Mouse (Mus musculus) limb, embryonic 12.5 days (tissue): Measurements from ENCODE around the gene Anks1b. TPM values are rescaled to one million over a fixed set of nuclear protein-coding genes. Genes with fewer than 3 reads are reported as not detected.
"Not testable (repeated sequence)": the region's sequence is repeated elsewhere in the genome, so short reads cannot be mapped to it uniquely, and the experiment has no call there.

Experiments
- ATAC-seq: fragments of 200-750 bp; cut with Nextera tagmentation; 2 replicates; pipeline ENCODE4 v1.8.0; 2017; ENCODE audit warnings: low read depth, moderate TSS enrichment; ENCODE audit not compliant: insufficient number of reproducible peaks, insufficient read depth, low FRiP score, low TSS enrichment
- H3K27ac ChIP-seq: fragments of 300-500 bp; sonication (generic); 2 replicates; pipeline ENCODE4 v1.5.1; 2016; ENCODE audit warnings: mild to moderate bottlenecking, moderate library complexity
- H3K27me3 ChIP-seq: fragments of 300-500 bp; sonication (generic); 2 replicates; pipeline ENCODE4 v1.6.1; 2016; ENCODE audit warnings: mild to moderate bottlenecking, moderate library complexity
- H3K36me3 ChIP-seq: fragments of 300-500 bp; sonication (generic); 2 replicates; pipeline ENCODE4 v1.6.1; 2016; ENCODE audit warnings: mild to moderate bottlenecking, moderate library complexity
- H3K4me1 ChIP-seq: fragments of 300-500 bp; sonication (generic); replicated peaks from 2 replicates; pipeline ENCODE4 v1.6.1; 2016
- H3K4me2 ChIP-seq: fragments of 300-500 bp; sonication (generic); 2 replicates; pipeline ENCODE4 v1.6.1; 2016; ENCODE audit warnings: mild to moderate bottlenecking, moderate library complexity
- H3K4me3 ChIP-seq: fragments of 300-500 bp; sonication (generic); replicated peaks from 2 replicates; pipeline ENCODE4 v1.5.1; 2016; ENCODE audit warnings: mild to moderate bottlenecking
- H3K9ac ChIP-seq: fragments of 300-500 bp; sonication (generic); replicated peaks from 2 replicates; pipeline ENCODE4 v1.6.1; 2016; ENCODE audit warnings: mild to moderate bottlenecking, moderate library complexity
- H3K9me3 ChIP-seq: fragments of 300-500 bp; sonication (generic); 2 replicates; pipeline ENCODE4 v1.6.1; 2016; ENCODE audit warnings: mild to moderate bottlenecking, moderate library complexity
- WGBS: fragments of 180-500 bp; shearing (Covaris S2); methylation state at CpG from one replicate; pipeline ENCODE4 v1.1.7; 2016; 5-methylcytosine and 5-hydroxymethylcytosine counted together
- polyA plus RNA-seq: library from polyadenylated mRNA; unstranded; fragments of >200 nt; fragmentation: Nextera tagmentation; extraction: Ambion mirVana; gene quantifications from 2 replicates; pipeline ENCODE4 v1.2.1, GENCODE M21; 2016

Gene Anks1b
- polyA plus RNA-seq, 1 experiment from 2014 or later = 1.8 TPM

DNA sequence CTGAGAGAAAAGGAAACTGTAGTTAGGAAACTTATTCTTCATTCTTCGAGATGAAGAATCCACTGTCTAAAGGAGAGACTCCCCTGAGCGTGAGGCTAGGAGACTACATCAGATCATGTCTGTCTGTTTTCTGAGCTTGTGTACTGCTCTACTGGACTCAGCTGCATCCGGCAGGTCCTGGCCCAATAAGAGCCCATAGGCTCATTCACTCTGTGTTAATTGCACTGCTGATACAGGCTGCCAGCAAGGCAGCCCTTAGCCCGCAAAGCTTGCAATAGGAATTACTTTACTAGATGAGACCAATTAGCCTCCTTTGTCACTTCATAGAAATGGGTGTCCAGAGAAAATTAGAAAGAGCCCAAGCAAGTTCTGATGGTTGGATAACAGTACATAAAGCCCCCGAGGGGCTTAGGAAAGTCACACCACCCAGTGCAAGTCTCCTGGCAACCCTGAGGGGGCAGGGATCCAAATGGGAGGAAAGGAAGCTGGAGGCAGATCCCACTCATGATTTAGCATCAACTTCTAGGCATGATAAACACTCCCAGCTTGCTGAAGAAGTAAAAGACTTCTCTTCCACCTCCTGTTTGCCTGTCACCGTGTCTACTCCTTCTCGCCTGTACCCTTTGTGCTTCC is 744.5 kb downstream of the Anks1b start:
- Histone ChIP-seq H3K36me3 (no peaks in the 10 kb centered on the region), H3K27me3 (no peaks in the 10 kb centered on the region), H3K27ac (no peak overlapping the region), H3K4me2 (no peak overlapping the region), H3K9me3 (no peaks in the 10 kb centered on the region), H3K4me1 (no peaks in the 10 kb centered on the region), H3K4me3 (no peak overlapping the region), H3K9ac (no peak overlapping the region)
- WGBS = 76% methylated on average over 7 of the region's 7 CpGs
- ATAC-seq = no peak

DNA sequence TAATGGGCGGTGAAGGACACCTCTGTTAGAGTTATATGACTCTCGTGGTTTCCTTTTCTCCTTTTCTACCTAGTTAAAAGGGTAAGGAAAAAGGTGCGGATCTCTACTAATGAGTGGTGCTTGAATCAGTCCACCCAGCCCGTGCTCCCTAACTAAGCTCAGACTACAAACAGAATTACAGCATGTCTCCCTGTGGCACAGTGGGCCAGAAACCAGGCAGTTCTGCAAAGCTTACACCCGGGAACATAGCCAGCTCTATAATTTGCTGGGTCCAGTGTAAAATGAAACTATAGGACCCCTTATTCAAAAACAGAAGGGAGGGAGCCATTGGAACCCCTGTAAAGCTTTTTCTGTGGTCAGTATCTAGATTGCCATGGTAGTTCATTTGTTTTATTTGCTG is 754.2 kb downstream of the Anks1b start:
- Histone ChIP-seq H3K36me3 (no peaks in the 10 kb centered on the region), H3K4me1 (no peaks in the 10 kb centered on the region), H3K27ac (no peak overlapping the region), H3K9me3 (no peaks in the 10 kb centered on the region), H3K9ac (no peak overlapping the region), H3K27me3 (no peaks in the 10 kb centered on the region), H3K4me3 (no peak overlapping the region), H3K4me2 (no peak overlapping the region)
- 79% methylated on average over 5 of the region's 5 CpGs for WGBS
- ATAC-seq = no peak

DNA sequence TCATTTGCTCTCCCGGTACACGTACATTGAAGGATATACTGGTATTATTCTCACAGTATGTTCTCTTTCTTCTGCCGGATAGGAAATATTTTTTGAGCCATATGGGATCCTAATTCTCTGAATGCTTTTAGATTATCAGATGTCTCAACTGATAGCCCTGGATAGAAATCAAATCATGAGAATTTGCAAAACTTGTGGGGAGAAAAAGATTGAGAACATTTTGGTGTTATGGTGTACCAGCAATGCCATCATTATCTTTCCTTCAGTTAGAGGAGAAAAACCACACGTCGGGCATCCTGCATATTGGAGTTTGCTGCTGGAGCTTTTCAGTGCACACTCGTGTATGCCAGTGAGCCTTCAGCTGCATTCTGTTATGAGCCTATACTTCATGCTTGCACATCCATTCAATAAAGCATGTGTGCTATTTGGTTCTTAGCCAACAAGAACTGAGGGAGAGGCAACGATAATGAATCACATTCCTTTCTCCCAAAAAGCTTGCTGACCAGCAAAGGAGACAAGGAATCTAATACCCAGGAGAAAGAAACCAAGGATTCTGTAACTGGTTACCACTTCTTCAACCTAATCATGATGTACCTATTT is 756.9 kb downstream of the Anks1b start:
- H3K9ac ChIP-seq = no peak overlapping the region
- 81% methylated on average over 7 of the region's 7 CpGs for WGBS
- no peaks in the 10 kb centered on the region for H3K4me1 ChIP-seq
- no peaks in the 10 kb centered on the region for H3K27me3 ChIP-seq
- no peak overlapping the region for H3K27ac ChIP-seq
- no peak overlapping the region for H3K4me2 ChIP-seq
- H3K36me3 ChIP-seq = no peaks in the 10 kb centered on the region
- H3K4me3 ChIP-seq = no peak overlapping the region
- no peak for ATAC-seq
- 0 out of 2 replicates have a peak, but pooled peaks cover 8% of the 10 kb centered on the region for H3K9me3 ChIP-seq

DNA sequence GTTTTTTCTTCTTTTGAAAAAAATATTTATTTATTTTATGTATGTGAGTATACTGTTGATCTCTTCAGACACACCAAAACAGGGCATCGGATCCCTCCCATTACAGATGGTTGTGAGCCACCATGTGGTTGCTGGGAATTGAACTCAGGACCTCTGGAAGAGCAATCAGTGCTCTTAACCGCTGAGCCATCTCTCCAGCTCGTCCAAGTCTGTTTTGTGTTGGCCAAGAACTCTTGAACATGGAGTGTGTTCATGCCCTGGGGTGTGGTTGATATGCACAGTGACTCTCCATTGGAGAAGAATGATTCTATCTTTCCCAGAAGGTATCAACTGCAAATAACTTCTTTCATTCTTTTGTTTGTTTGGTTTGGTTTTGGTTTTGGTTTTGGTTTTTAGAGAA is 757.5 kb downstream of the Anks1b start:
- not testable (repeated sequence) for H3K36me3 ChIP-seq, H3K27ac ChIP-seq, H3K4me3 ChIP-seq, ATAC-seq, H3K9ac ChIP-seq, H3K9me3 ChIP-seq, H3K4me1 ChIP-seq, H3K27me3 ChIP-seq, H3K4me2 ChIP-seq
- WGBS = 77% methylated on average over 3 of the region's 3 CpGs

DNA sequence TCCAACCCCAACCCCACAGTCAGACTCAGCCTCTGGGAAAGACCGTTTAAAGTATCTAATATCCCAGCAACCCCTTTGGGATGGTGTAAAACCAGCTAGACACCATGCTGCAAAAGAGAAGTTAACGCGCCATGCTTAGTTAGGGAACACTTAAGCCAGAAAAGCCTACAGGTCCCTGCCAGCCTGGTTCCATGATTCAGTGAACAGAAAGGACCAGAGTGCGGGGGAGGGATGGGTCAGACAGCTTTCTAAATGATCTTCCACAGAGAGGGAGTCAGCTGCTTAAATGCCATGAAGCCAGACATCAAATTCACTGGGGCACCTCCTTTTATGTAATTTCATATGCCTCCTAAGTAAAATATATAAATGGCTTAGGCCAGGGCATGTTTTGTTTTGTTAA is 764.0 kb downstream of the Anks1b start:
- Histone ChIP-seq H3K9ac (no peak overlapping the region), H3K27ac (no peak overlapping the region), H3K27me3 (no peaks in the 10 kb centered on the region), H3K4me2 (no peak overlapping the region), H3K4me1 (no peaks in the 10 kb centered on the region), H3K36me3 (no peaks in the 10 kb centered on the region), H3K4me3 (no peak overlapping the region), H3K9me3 (0 out of 2 replicates have a peak, but pooled peaks cover 8% of the 10 kb centered on the region)
- ATAC-seq = no peak
- WGBS = 73% methylated on average over 4 of the region's 4 CpGs

DNA sequence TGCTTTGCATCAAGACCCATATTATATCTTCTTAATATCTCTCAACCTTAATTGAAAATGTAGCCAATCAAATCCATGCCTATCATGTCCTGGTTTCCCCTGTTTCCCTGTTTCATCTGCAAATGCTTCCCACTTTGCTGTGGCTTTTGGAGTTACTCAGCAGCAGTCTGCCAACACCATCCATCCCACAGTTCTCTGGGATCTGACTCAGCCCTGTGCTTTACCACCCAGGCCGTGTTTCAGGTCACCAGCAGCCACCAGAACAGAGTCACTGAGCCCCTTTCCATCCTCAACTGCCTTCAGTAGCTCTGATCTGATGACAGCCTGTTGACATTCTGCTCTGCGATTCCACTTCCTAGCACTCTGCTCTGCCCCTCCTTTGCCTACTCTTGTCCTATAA is 776.4 kb downstream of the Anks1b start:
- no peak overlapping the region for H3K27ac ChIP-seq
- no peaks in the 10 kb centered on the region for H3K4me1 ChIP-seq
- 70% methylated on average over 2 of the region's 2 CpGs for WGBS
- no peak overlapping the region for H3K9ac ChIP-seq
- no peak overlapping the region for H3K4me2 ChIP-seq
- ATAC-seq = no peak
- no peaks in the 10 kb centered on the region for H3K9me3 ChIP-seq
- no peaks in the 10 kb centered on the region for H3K27me3 ChIP-seq
- H3K36me3 ChIP-seq = no peaks in the 10 kb centered on the region
- H3K4me3 ChIP-seq = no peak overlapping the region

DNA sequence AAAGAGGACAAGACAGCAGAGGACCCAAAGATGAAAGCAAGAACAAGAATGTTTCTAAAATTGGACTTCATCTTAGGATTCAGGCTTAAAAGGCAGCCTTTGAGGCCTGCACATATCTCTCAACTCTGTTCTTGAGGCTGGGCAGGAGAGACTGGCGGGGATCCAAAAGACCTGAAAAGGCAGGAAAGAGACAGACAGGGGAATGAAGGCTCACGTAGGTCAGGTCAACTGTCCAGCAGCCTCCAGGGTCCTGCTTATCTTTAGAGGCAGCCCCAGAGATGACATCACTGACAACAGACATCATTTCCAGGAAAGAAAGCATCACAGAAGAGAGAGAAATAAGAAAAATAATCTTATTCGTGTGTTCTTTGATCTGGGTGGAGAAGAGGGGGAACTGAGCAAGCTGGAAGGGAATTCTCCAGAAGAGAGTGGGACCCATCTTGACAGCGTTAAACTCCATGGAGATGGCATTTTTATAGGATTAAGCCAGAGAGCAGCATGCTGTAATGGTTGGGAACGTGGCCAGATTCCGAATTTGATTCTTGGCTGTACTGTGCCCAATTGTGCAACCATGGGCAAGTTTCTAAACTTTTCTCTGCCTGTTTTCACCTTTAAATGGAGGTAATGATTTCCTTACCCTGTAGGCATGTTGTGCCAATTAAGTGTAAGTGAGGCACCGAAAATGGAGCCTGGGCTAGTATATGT is 784.3 kb downstream of the Anks1b start:
- no peak overlapping the region for H3K4me2 ChIP-seq
- no peaks in the 10 kb centered on the region for H3K36me3 ChIP-seq
- 59% methylated on average over 7 of the region's 7 CpGs for WGBS
- peak; percentile 56; the same call in 1 of the 2 replicates for ATAC-seq
- H3K4me1 ChIP-seq = peaks cover 3% of the 10 kb centered on the region; the same call in 1 of the 2 replicates
- no peak overlapping the region for H3K9ac ChIP-seq
- no peak overlapping the region for H3K4me3 ChIP-seq
- no peak overlapping the region for H3K27ac ChIP-seq
- no peaks in the 10 kb centered on the region for H3K9me3 ChIP-seq
- no peaks in the 10 kb centered on the region for H3K27me3 ChIP-seq

DNA sequence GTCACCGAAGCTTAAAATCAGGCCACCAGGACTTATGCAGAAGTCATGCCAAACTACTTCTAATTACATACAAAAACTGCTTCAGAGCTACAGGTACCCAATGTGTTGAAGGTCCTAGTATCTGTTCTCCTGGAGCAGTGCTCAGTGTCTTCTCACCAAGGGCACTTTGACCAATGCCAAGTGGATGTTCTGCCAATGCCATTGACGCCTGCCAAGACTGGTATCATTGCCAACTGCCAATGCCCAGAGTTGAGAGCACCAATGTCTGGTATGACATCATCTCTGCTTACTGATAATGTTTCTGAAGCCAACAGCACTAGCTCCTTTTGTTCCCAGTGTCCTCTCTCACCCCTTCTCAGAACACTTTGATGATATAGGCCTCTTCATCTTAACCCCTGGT is 793.4 kb downstream of the Anks1b start:
- Histone ChIP-seq H3K4me3 (no peak overlapping the region), H3K9me3 (no peaks in the 10 kb centered on the region), H3K4me2 (no peak overlapping the region), H3K27ac (no peak overlapping the region), H3K9ac (no peak overlapping the region), H3K4me1 (no peaks in the 10 kb centered on the region), H3K27me3 (no peaks in the 10 kb centered on the region), H3K36me3 (no peaks in the 10 kb centered on the region)
- 88% methylated on average over 2 of the region's 2 CpGs for WGBS
- no peak for ATAC-seq

DNA sequence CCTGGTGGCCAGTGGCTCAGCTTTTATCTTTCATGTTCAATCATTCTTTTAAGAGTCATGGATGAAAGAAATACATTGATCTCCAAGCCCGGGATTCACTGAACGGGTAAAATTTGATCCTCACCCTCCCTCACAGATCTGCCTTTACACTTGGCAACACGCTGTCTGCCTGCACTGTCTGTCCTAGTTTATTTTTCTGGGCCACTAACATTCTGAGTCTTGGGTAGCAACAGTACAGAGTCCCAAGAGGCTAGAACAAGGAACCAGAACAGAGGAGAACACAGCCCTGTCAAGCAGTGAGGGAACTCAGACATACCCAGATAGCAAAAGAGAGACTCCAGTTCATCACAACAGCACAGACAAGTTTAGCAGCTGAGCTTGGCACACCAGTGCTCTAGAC is 797.0 kb downstream of the Anks1b start:
- WGBS = 91% methylated on average over 3 of the region's 3 CpGs
- no peak overlapping the region for H3K4me3 ChIP-seq
- no peak overlapping the region for H3K27ac ChIP-seq
- H3K27me3 ChIP-seq = no peaks in the 10 kb centered on the region
- no peaks in the 10 kb centered on the region for H3K4me1 ChIP-seq
- no peak for ATAC-seq
- H3K36me3 ChIP-seq = no peaks in the 10 kb centered on the region
- H3K9me3 ChIP-seq = no peaks in the 10 kb centered on the region
- no peak overlapping the region for H3K9ac ChIP-seq
- H3K4me2 ChIP-seq = no peak overlapping the region

DNA sequence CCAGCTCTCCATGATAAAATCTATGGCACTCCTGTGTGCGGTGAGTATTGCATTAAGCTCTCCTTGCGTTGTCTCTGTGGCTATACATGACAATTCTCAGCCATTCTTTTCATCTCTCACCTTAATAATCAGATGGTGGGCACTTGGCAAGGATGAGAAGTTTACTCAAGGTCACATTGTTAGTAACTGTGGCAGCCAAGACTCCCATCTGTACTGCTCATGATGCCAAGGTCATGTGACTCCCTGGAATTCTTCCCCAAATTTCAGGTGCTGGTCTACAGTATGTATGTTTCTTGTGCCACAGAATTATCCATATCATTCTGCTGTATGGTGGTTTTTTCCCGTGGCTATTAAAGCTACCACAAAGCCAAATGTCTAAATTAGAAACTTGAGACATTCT is 798.8 kb downstream of the Anks1b start:
- no peak overlapping the region for H3K27ac ChIP-seq
- H3K9ac ChIP-seq = no peak overlapping the region
- H3K27me3 ChIP-seq = no peaks in the 10 kb centered on the region
- WGBS = 86% methylated on average over 3 of the region's 3 CpGs
- no peaks in the 10 kb centered on the region for H3K4me1 ChIP-seq
- H3K36me3 ChIP-seq = no peaks in the 10 kb centered on the region
- no peaks in the 10 kb centered on the region for H3K9me3 ChIP-seq
- ATAC-seq = no peak
- H3K4me3 ChIP-seq = no peak overlapping the region
- H3K4me2 ChIP-seq = no peak overlapping the region

DNA sequence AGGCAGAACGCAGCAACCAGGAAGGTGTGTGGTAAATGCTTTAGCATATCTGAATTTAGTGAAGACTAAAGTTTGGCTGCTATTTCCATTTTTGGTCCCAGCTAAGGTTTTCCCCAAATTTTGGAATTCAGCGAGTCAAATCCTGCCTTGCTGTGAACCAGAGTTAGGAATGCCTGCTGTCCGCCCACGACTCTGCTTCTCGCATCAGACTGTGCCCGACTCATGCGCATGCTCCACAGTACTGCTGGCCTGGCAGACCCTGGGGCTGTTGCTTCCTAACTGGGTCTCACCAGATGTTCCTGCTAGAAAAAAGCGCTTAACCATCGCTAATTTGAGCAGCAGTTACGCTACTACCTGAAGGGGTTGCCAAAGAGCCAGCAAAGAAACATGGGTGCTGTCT is 801.1 kb downstream of the Anks1b start:
- 64% methylated on average over 10 of the region's 10 CpGs for WGBS
- H3K27me3 ChIP-seq = no peaks in the 10 kb centered on the region
- H3K27ac ChIP-seq = no peak overlapping the region
- no peaks in the 10 kb centered on the region for H3K9me3 ChIP-seq
- H3K4me2 ChIP-seq = no peak overlapping the region
- no peak overlapping the region for H3K4me3 ChIP-seq
- no peak overlapping the region for H3K9ac ChIP-seq
- no peaks in the 10 kb centered on the region for H3K4me1 ChIP-seq
- ATAC-seq = no peak
- no peaks in the 10 kb centered on the region for H3K36me3 ChIP-seq
